Mouse (Mus musculus): Measurements from ENCODE around the gene Tcf7l1.

Tcf7l1 gene

GRCm38 (mm10) chr6:72787322-72787947 is 1.6 kb downstream of the Tcf7l1 start:
- in situ Hi-C loops (cut with MseI, MboI): loop anchor here in 1 of 2 experiments (10.0 kb wide), 1 partner anchor 113 kb away; no protein-coding TSS in a partner anchor

GRCm38 (mm10) chr6:72783780-72784179 is 5.3 kb downstream of the Tcf7l1 start:
- in situ Hi-C loops (cut with MseI, MboI): loop anchor here in 1 of 2 experiments (10.0 kb wide), 1 partner anchor 109 kb away; no protein-coding TSS in a partner anchor

- in situ Hi-C loops (cut with MseI, MboI): no loop called here
Observed at GRCm38 (mm10) chr6:72778779-72779776, 10.0 kb downstream of the Tcf7l1 start.

GRCm38 (mm10) chr6:72777212-72777611 is 11.8 kb downstream of the Tcf7l1 start:
- in situ Hi-C loops (cut with MseI, MboI): no loop called here

- in situ Hi-C loops (cut with MseI, MboI): no loop called here
Observed at GRCm38 (mm10) chr6:72774275-72774674, 14.8 kb downstream of the Tcf7l1 start.

GRCm38 (mm10) chr6:72769915-72770776 is 18.9 kb downstream of the Tcf7l1 start:
- in situ Hi-C loops (cut with MseI, MboI): no loop called here

- in situ Hi-C loops (cut with MseI, MboI): no loop called here
Observed at GRCm38 (mm10) chr6:72769343-72769742, 19.7 kb downstream of the Tcf7l1 start.

- in situ Hi-C loops (cut with MseI, MboI): no loop called here
Observed at GRCm38 (mm10) chr6:72768804-72769203, 20.2 kb downstream of the Tcf7l1 start.

- in situ Hi-C loops (cut with MseI, MboI): no loop called here
Observed at GRCm38 (mm10) chr6:72768097-72768496, 21.0 kb downstream of the Tcf7l1 start.

GRCm38 (mm10) chr6:72763616-72764015 is 25.4 kb downstream of the Tcf7l1 start:
- in situ Hi-C loops (cut with MseI, MboI): no loop called here

GRCm38 (mm10) chr6:72761645-72762044 is 27.4 kb downstream of the Tcf7l1 start:
- in situ Hi-C loops (cut with MseI, MboI): no loop called here

- in situ Hi-C loops (cut with MseI, MboI): no loop called here
Observed at GRCm38 (mm10) chr6:72758239-72759017, 30.6 kb downstream of the Tcf7l1 start.

- in situ Hi-C loops (cut with MseI, MboI): no loop called here
Observed at GRCm38 (mm10) chr6:72755267-72755889, 33.7 kb downstream of the Tcf7l1 start.

GRCm38 (mm10) chr6:72754215-72754614 is 34.8 kb downstream of the Tcf7l1 start:
- in situ Hi-C loops (cut with MseI, MboI): no loop called here

GRCm38 (mm10) chr6:72753782-72754181 is 35.3 kb downstream of the Tcf7l1 start:
- in situ Hi-C loops (cut with MseI, MboI): no loop called here

GRCm38 (mm10) chr6:72752824-72753223 is 36.2 kb downstream of the Tcf7l1 start:
- in situ Hi-C loops (cut with MseI, MboI): no loop called here

- in situ Hi-C loops (cut with MseI, MboI): no loop called here
Observed at GRCm38 (mm10) chr6:72751210-72751609, 37.8 kb downstream of the Tcf7l1 start.

GRCm38 (mm10) chr6:72748882-72749437 is 40.1 kb downstream of the Tcf7l1 start:
- in situ Hi-C loops (cut with MseI, MboI): no loop called here

- in situ Hi-C loops (cut with MseI, MboI): no loop called here
Observed at GRCm38 (mm10) chr6:72748421-72748820, 40.6 kb downstream of the Tcf7l1 start.

- in situ Hi-C loops (cut with MseI, MboI): no loop called here
Observed at GRCm38 (mm10) chr6:72747814-72748213, 41.2 kb downstream of the Tcf7l1 start.
